Mouse (Mus musculus) embryonic fibroblast, embryonic 13.5 days (primary cell): ENCODE data around the gene Edaradd.

Experiments
- CTCF ChIP-seq: IDR thresholded peaks from 2 replicates; pipeline ENCODE4 v1.5.1; 2011; ENCODE audit warnings: mild to moderate bottlenecking, control low read depth, low read length, moderate library complexity, borderline replicate concordance; ENCODE audit not compliant: insufficient read depth
- POLR2A ChIP-seq: IDR thresholded peaks from 2 replicates; pipeline ENCODE4 v1.6.1; 2011; ENCODE audit warnings: low read depth, mild to moderate bottlenecking, control low read depth, low read length, moderate library complexity

GRCm38 (mm10) chr13:12502665-12503237 lies 17.5 kb downstream of the Edaradd start:
- TF ChIP-seq POLR2A (no peak), CTCF (no peak)
